Mouse (Mus musculus): ENCODE measurements at regions not wholly inside any gene's neighbourhood (a gene's known extent, or its start where the extent isn't known, plus 50 kb on each side); places are given as distances from the start of the nearest gene placed in this dataset.
A peak's percentile ranks its signal among the peaks of the same experiment; 100 is the strongest.

GRCm38 (mm10) chr2:71640251-71640650 lies 93.7 kb upstream of the Dlx2 start:
- no peak for DNase-seq

- peak; percentile 80 for DNase-seq
Measured at GRCm38 (mm10) chr2:71644038-71644470, 97.5 kb upstream of the Dlx2 start.

- DNase-seq, result no peak
Measured at GRCm38 (mm10) chr2:71647914-71648497, 97.4 kb upstream of the Itga6 start.

GRCm38 (mm10) chr2:71651662-71652061 lies 93.8 kb upstream of the Itga6 start:
- no peak for DNase-seq

GRCm38 (mm10) chr2:71652261-71652801 lies 93.1 kb upstream of the Itga6 start:
- DNase-seq, result peak; percentile 24 to 49

- DNase-seq, result no peak
Measured at GRCm38 (mm10) chr2:71654817-71655503, 90.5 kb upstream of the Itga6 start.

GRCm38 (mm10) chr2:71655504-71656390 lies 89.7 kb upstream of the Itga6 start:
- peak; percentile 8 to 33 for DNase-seq

GRCm38 (mm10) chr2:71656611-71657244 lies 88.7 kb upstream of the Itga6 start:
- DNase-seq, result no peak

GRCm38 (mm10) chr2:71661438-71661837 lies 84.0 kb upstream of the Itga6 start:
- no peak for DNase-seq

- no peak for DNase-seq
Measured at GRCm38 (mm10) chr2:71661986-71662385, 83.4 kb upstream of the Itga6 start.

- no peak for DNase-seq
Measured at GRCm38 (mm10) chr2:71663453-71663852, 82.0 kb upstream of the Itga6 start.

GRCm38 (mm10) chr2:71666927-71667326 lies 78.5 kb upstream of the Itga6 start:
- DNase-seq, result no peak

- no peak for DNase-seq
Measured at GRCm38 (mm10) chr2:71667746-71668145, 77.7 kb upstream of the Itga6 start.

- DNase-seq, result peak in 1 of 2 experiments; percentile 25
Measured at GRCm38 (mm10) chr2:71670228-71670790, 75.1 kb upstream of the Itga6 start.

- peak; percentile 46 to 67 for DNase-seq
Measured at GRCm38 (mm10) chr2:71670882-71671281, 74.5 kb upstream of the Itga6 start.

- DNase-seq, result peak; percentile 70 to 82
Measured at GRCm38 (mm10) chr2:71673087-71673920, 72.1 kb upstream of the Itga6 start.

GRCm38 (mm10) chr2:71680746-71681145 lies 64.7 kb upstream of the Itga6 start:
- DNase-seq, result no peak

GRCm38 (mm10) chr2:71681148-71681547 lies 64.3 kb upstream of the Itga6 start:
- DNase-seq, result no peak

GRCm38 (mm10) chr2:71683375-71683774 lies 62.0 kb upstream of the Itga6 start:
- DNase-seq, result no peak

GRCm38 (mm10) chr2:71685239-71685638 lies 60.2 kb upstream of the Itga6 start:
- no peak for DNase-seq

GRCm38 (mm10) chr2:71689041-71689440 lies 56.4 kb upstream of the Itga6 start:
- DNase-seq, result no peak
